Mouse (Mus musculus): ENCODE measurements at regions not wholly inside any gene's neighbourhood (a gene's known extent, or its start where the extent isn't known, plus 50 kb on each side); places are given as distances from the start of the nearest gene placed in this dataset.

- DNase-seq, result peak; percentile 13
Measured at GRCm38 (mm10) chr16:95057596-95057995, 60.1 kb upstream of the Kcnj6 start.

GRCm38 (mm10) chr16:95064423-95064822 lies 66.9 kb upstream of the Kcnj6 start:
- no peak for DNase-seq

GRCm38 (mm10) chr16:95066687-95067086 lies 69.2 kb upstream of the Kcnj6 start:
- DNase-seq, result no peak

- DNase-seq, result no peak
Measured at GRCm38 (mm10) chr16:95092471-95093221, 95.1 kb upstream of the Kcnj6 start.

GRCm38 (mm10) chr16:95093753-95094152 lies 96.3 kb upstream of the Kcnj6 start:
- DNase-seq, result peak; percentile 73

- no peak for DNase-seq
Measured at GRCm38 (mm10) chr16:95100954-95101353, 103.5 kb upstream of the Kcnj6 start.

- no peak for DNase-seq
Measured at GRCm38 (mm10) chr16:95117531-95117930, 120.0 kb upstream of the Kcnj6 start.

GRCm38 (mm10) chr16:95119293-95119692 lies 121.8 kb upstream of the Kcnj6 start:
- DNase-seq, result no peak

GRCm38 (mm10) chr16:95122048-95122447 lies 124.5 kb upstream of the Kcnj6 start:
- no peak for DNase-seq

GRCm38 (mm10) chr16:95127616-95128015 lies 129.7 kb upstream of the Kcnj15 start:
- no peak for DNase-seq

GRCm38 (mm10) chr16:95131815-95132214 lies 125.5 kb upstream of the Kcnj15 start:
- DNase-seq, result no peak

GRCm38 (mm10) chr16:95138809-95139208 lies 118.5 kb upstream of the Kcnj15 start:
- no peak for DNase-seq

GRCm38 (mm10) chr16:95141510-95142394 lies 115.6 kb upstream of the Kcnj15 start:
- DNase-seq, result no peak

- no peak for DNase-seq
Measured at GRCm38 (mm10) chr16:95150499-95150898, 106.9 kb upstream of the Kcnj15 start.

- no peak for DNase-seq
Measured at GRCm38 (mm10) chr16:95151499-95151898, 105.9 kb upstream of the Kcnj15 start.

- DNase-seq, result no peak
Measured at GRCm38 (mm10) chr16:95151914-95152313, 105.4 kb upstream of the Kcnj15 start.

GRCm38 (mm10) chr16:95152742-95153383 lies 104.5 kb upstream of the Kcnj15 start:
- DNase-seq, result no peak

- DNase-seq, result no peak
Measured at GRCm38 (mm10) chr16:95168349-95168748, 89.0 kb upstream of the Kcnj15 start.

- DNase-seq, result no peak
Measured at GRCm38 (mm10) chr16:95169346-95169745, 88.0 kb upstream of the Kcnj15 start.

- DNase-seq, result no peak
Measured at GRCm38 (mm10) chr16:95180562-95180961, 76.8 kb upstream of the Kcnj15 start.

GRCm38 (mm10) chr16:95185341-95185740 lies 72.0 kb upstream of the Kcnj15 start:
- no peak for DNase-seq

GRCm38 (mm10) chr16:95189114-95189513 lies 68.2 kb upstream of the Kcnj15 start:
- no peak for DNase-seq

GRCm38 (mm10) chr16:95194151-95194550 lies 63.2 kb upstream of the Kcnj15 start:
- no peak for DNase-seq

Data from adrenal gland, postnatal 14 days (tissue).